Mouse (Mus musculus) lung, embryonic 16.5 days (tissue): ENCODE results near the gene B4galt5. TPM values are rescaled to one million over a fixed set of nuclear protein-coding genes. Genes with fewer than 3 reads are reported as not detected.

ENCODE experiments used
- ATAC-seq: fragments of 200-750 bp; cut with Nextera tagmentation; 2 replicates; pipeline ENCODE4 v1.8.0; 2017; ENCODE audit warnings: low read depth, mild to moderate bottlenecking, moderate library complexity
- H3K27ac ChIP-seq: fragments of 300-500 bp; sonication (generic); 2 replicates; pipeline ENCODE4 v1.5.1; 2014; ENCODE audit warnings: mild to moderate bottlenecking, control low read depth, low read length
- H3K27me3 ChIP-seq: fragments of 300-500 bp; sonication (generic); 2 replicates; pipeline ENCODE4 v1.6.1; 2014; ENCODE audit warnings: low read depth, low read length, mixed read lengths; ENCODE audit not compliant: control insufficient read depth, insufficient read depth
- H3K36me3 ChIP-seq: fragments of 300-500 bp; sonication (generic); 2 replicates; pipeline ENCODE4 v1.6.1; 2014; ENCODE audit warnings: low read length; ENCODE audit not compliant: control insufficient read depth, insufficient read depth
- H3K4me1 ChIP-seq: fragments of 300-500 bp; sonication (generic); replicated peaks from 2 replicates; pipeline ENCODE4 v1.6.1; 2014; ENCODE audit warnings: low read length, mixed read lengths; ENCODE audit not compliant: control insufficient read depth, insufficient read depth
- H3K4me2 ChIP-seq: fragments of 300-500 bp; sonication (generic); 2 replicates; pipeline ENCODE4 v1.6.1; 2014; ENCODE audit warnings: low read depth, low read length, control low read depth
- H3K4me3 ChIP-seq: fragments of 300-500 bp; sonication (generic); 2 replicates; pipeline ENCODE4 v1.5.1; 2014; ENCODE audit warnings: mild to moderate bottlenecking, low read length, control low read depth
- H3K9ac ChIP-seq: fragments of 300-500 bp; sonication (generic); 2 replicates; pipeline ENCODE4 v1.6.1; 2014; ENCODE audit warnings: low read length, control low read depth
- H3K9me3 ChIP-seq: fragments of 300-500 bp; sonication (generic); 2 replicates; pipeline ENCODE4 v1.6.1; 2016; ENCODE audit warnings: low read length; ENCODE audit not compliant: control insufficient read depth
- WGBS: fragments of 180-500 bp; shearing (Covaris S2); extraction: QIAGEN DNeasy Blood & Tissue Kit; methylation state at CpG from one replicate; pipeline ENCODE4 v1.1.7; 2014; 5-methylcytosine and 5-hydroxymethylcytosine counted together
- polyA plus RNA-seq: library from polyadenylated mRNA; unstranded; fragments of >200 nt; fragmentation: Nextera tagmentation; extraction: Ambion mirVana; gene quantifications from 2 replicates; pipeline ENCODE4 v1.2.1, GENCODE M21; 2015

Gene B4galt5
- polyA plus RNA-seq, 1 experiment from 2014 or later, result 7.3 TPM

GRCm38 (mm10) chr2:167314491-167314890 lies 34.5 kb downstream of the B4galt5 start:
- ATAC-seq, result no peak
- H3K27ac ChIP-seq, result peak overlapping the region; percentile 50
- H3K4me1 ChIP-seq, result peaks cover 14% of the 10 kb centered on the region

GRCm38 (mm10) chr2:167313501-167314326 lies 35.3 kb downstream of the B4galt5 start:
- Histone ChIP-seq H3K4me1 (peaks cover 14% of the 10 kb centered on the region), H3K36me3 (no peaks in the 10 kb centered on the region), H3K27me3 (no peaks in the 10 kb centered on the region), H3K4me3 (no peak overlapping the region), H3K9ac (no peak overlapping the region), H3K9me3 (no peaks in the 10 kb centered on the region), H3K4me2 (no peak overlapping the region), H3K27ac (peak overlapping the region; percentile 50)
- ATAC-seq, result peak; percentile 82
- 46% methylated on average over 13 of the region's 13 CpGs for WGBS

More at GRCm38 (mm10) chr2:167314491-167314890, 34.5 kb downstream of the B4galt5 start:
- Histone ChIP-seq H3K36me3 (no peaks in the 10 kb centered on the region), H3K4me3 (no peak overlapping the region), H3K9me3 (no peaks in the 10 kb centered on the region), H3K27me3 (no peaks in the 10 kb centered on the region), H3K9ac (no peak overlapping the region), H3K4me2 (no peak overlapping the region)
- 73% methylated on average over 8 of the region's 8 CpGs for WGBS

- WGBS, result 92% methylated on average over 1 of the region's 1 CpGs
- Histone ChIP-seq H3K27ac (no peak overlapping the region), H3K9me3 (no peaks in the 10 kb centered on the region), H3K4me3 (no peak overlapping the region), H3K9ac (no peak overlapping the region), H3K27me3 (no peaks in the 10 kb centered on the region), H3K36me3 (no peaks in the 10 kb centered on the region), H3K4me2 (no peak overlapping the region), H3K4me1 (peaks cover 10% of the 10 kb centered on the region)
- no peak for ATAC-seq
These were observed 38.9 kb downstream of the B4galt5 start for GRCm38 (mm10) chr2:167310121-167310520.

- Histone ChIP-seq H3K4me3 (no peak overlapping the region), H3K27me3 (no peaks in the 10 kb centered on the region), H3K9me3 (no peaks in the 10 kb centered on the region), H3K4me1 (peaks cover 9% of the 10 kb centered on the region), H3K36me3 (no peaks in the 10 kb centered on the region), H3K27ac (no peak overlapping the region), H3K9ac (no peak overlapping the region), H3K4me2 (no peak overlapping the region)
- no peak for ATAC-seq
- WGBS, result 91% methylated on average over 12 of the region's 12 CpGs
These were observed 39.7 kb downstream of the B4galt5 start for GRCm38 (mm10) chr2:167309286-167309685.

- peak overlapping the region; percentile 17; the same call in 1 of the 2 replicates for H3K4me3 ChIP-seq
- no peak for ATAC-seq
These were observed 41.3 kb downstream of the B4galt5 start for GRCm38 (mm10) chr2:167307716-167308115.

GRCm38 (mm10) chr2:167306626-167307541 lies 42.1 kb downstream of the B4galt5 start:
- Histone ChIP-seq H3K27ac (peak overlapping the region; percentile 40), H3K27me3 (no peaks in the 10 kb centered on the region), H3K9ac (peak overlapping the region; percentile 29; the same call in 1 of the 2 replicates), H3K4me1 (no peaks in the 10 kb centered on the region; the same call in 1 of the 2 replicates), H3K9me3 (no peaks in the 10 kb centered on the region), H3K4me2 (no peak overlapping the region), H3K36me3 (no peaks in the 10 kb centered on the region), H3K4me3 (no peak overlapping the region)
- WGBS, result 70% methylated on average over 15 of the region's 15 CpGs
- ATAC-seq, result peak; percentile 74

More at GRCm38 (mm10) chr2:167307716-167308115, 41.3 kb downstream of the B4galt5 start:
- Histone ChIP-seq H3K9ac (no peak overlapping the region), H3K4me1 (no peaks in the 10 kb centered on the region; the same call in 1 of the 2 replicates), H3K36me3 (no peaks in the 10 kb centered on the region), H3K27ac (peak overlapping the region; percentile 36), H3K4me2 (peak overlapping the region; percentile 15; the same call in 1 of the 2 replicates), H3K9me3 (no peaks in the 10 kb centered on the region), H3K27me3 (no peaks in the 10 kb centered on the region)
- WGBS, result 42% methylated on average over 12 of the region's 12 CpGs

GRCm38 (mm10) chr2:167306273-167306594 lies 42.7 kb downstream of the B4galt5 start:
- 58% methylated on average over 4 of the region's 4 CpGs for WGBS
- ATAC-seq, result no peak

GRCm38 (mm10) chr2:167305382-167306272 lies 43.4 kb downstream of the B4galt5 start:
- no peak for ATAC-seq
- H3K9me3 ChIP-seq, result no peaks in the 10 kb centered on the region
- no peaks in the 10 kb centered on the region; the same call in 1 of the 2 replicates for H3K4me1 ChIP-seq
- H3K4me2 ChIP-seq, result no peak overlapping the region
- H3K36me3 ChIP-seq, result no peaks in the 10 kb centered on the region
- no peak overlapping the region for H3K4me3 ChIP-seq
- H3K9ac ChIP-seq, result no peak overlapping the region
- WGBS, result 84% methylated on average over 13 of the region's 13 CpGs
- H3K27me3 ChIP-seq, result no peaks in the 10 kb centered on the region
- H3K27ac ChIP-seq, result no peak overlapping the region

More at GRCm38 (mm10) chr2:167306273-167306594, 42.7 kb downstream of the B4galt5 start:
- Histone ChIP-seq H3K27ac (no peak overlapping the region), H3K36me3 (no peaks in the 10 kb centered on the region), H3K4me1 (no peaks in the 10 kb centered on the region; the same call in 1 of the 2 replicates), H3K9me3 (no peaks in the 10 kb centered on the region), H3K4me3 (no peak overlapping the region), H3K9ac (no peak overlapping the region), H3K27me3 (no peaks in the 10 kb centered on the region), H3K4me2 (no peak overlapping the region)
